Mouse (Mus musculus) E14TG2a.4 (cell line): ENCODE measurements around the gene Eed.

ENCODE experiments used
- H3K27me3 ChIP-seq: 2 replicates; pipeline ENCODE4 v1.6.1; 2014; ENCODE audit warnings: low read length, control low read depth; ENCODE audit not compliant: insufficient read depth
- H3K36me3 ChIP-seq: 2 replicates; pipeline ENCODE4 v1.6.1; 2014; ENCODE audit warnings: low read length, control low read depth; ENCODE audit not compliant: insufficient read depth
- H3K4me1 ChIP-seq: replicated peaks from 2 replicates; pipeline ENCODE4 v1.6.1; 2014; ENCODE audit warnings: low read depth, low read length, control low read depth
- H3K4me3 ChIP-seq: replicated peaks from 2 replicates; pipeline ENCODE4 v1.5.1; 2014; ENCODE audit warnings: mild to moderate bottlenecking, low read length
- H3K9me3 ChIP-seq: 2 replicates; pipeline ENCODE4 v1.6.1; 2014; ENCODE audit warnings: low read length, control low read depth
- CTCF ChIP-seq: conservative IDR thresholded peaks from 2 replicates; pipeline ENCODE4 v1.5.1; 2014; ENCODE audit warnings: low read length
- NANOG ChIP-seq: IDR thresholded peaks from 2 replicates; pipeline ENCODE4 v1.6.1; 2014; ENCODE audit warnings: borderline replicate concordance, low read length, mixed read lengths
- POU5F1 ChIP-seq: IDR thresholded peaks from 2 replicates; pipeline ENCODE4 v1.6.1; 2014; ENCODE audit warnings: low read length, borderline replicate concordance

Gene Eed

DNA sequence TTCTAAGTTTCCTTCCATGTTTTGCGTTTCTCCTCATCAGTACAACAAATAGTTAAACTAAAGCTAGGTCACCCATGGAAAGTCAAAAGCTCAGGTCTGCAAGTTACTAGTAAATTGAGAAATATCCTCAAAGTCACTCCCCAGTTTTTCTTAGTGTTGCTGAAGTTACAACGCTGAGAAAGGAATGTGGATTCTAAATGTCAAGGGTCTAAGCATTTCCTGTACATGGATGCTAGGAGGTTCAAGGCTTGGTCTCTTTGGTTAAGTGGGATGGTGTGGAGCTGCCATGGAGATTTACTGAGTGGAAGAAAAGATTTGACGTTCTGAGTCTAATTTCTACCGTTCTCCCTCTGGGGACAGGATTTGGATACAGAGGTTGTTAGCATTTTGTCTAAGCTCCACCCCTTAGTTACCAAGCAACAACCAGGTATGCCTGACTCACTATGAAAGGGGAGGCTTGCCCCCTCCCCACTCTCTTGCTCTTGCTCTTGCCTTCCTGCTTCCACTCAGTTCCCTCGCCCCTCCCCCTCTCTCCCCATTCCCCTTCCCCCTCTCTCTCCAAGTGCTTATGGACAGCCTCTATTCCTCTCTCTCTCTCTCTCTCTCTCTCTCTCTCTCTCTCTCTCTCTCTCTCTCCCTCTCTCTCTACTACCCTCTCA, 36.3 kb upstream of the Eed start:
- H3K4me3 ChIP-seq = no peak overlapping the region
- H3K27me3 ChIP-seq = no peaks in the 10 kb centered on the region
- no peaks in the 10 kb centered on the region for H3K9me3 ChIP-seq
- TF ChIP-seq CTCF = no peak
- no peak for TF ChIP-seq POU5F1
- no peak for TF ChIP-seq NANOG
- H3K36me3 ChIP-seq = no peaks in the 10 kb centered on the region
- H3K4me1 ChIP-seq = peaks cover 59% of the 10 kb centered on the region

GRCm38 (mm10) chr7:90016459-90016858, 35.7 kb upstream of the Eed start:
- H3K36me3 ChIP-seq = no peaks in the 10 kb centered on the region
- TF ChIP-seq CTCF (no peak), NANOG (no peak), POU5F1 (no peak)
- H3K27me3 ChIP-seq = no peaks in the 10 kb centered on the region
- no peak overlapping the region for H3K4me3 ChIP-seq
- no peaks in the 10 kb centered on the region for H3K9me3 ChIP-seq
- H3K4me1 ChIP-seq = peaks cover 54% of the 10 kb centered on the region

GRCm38 (mm10) chr7:90006667-90007653, 26.2 kb upstream of the Eed start:
- H3K4me3 ChIP-seq = no peak overlapping the region; the same call in 1 of the 2 replicates
- peaks cover 7% of the 10 kb centered on the region for H3K9me3 ChIP-seq
- H3K27me3 ChIP-seq = no peaks in the 10 kb centered on the region
- H3K36me3 ChIP-seq = no peaks in the 10 kb centered on the region
- no peak for TF ChIP-seq NANOG
- peak; percentile 72; the same call in 1 of the 2 replicates for TF ChIP-seq POU5F1
- H3K4me1 ChIP-seq = peaks cover 28% of the 10 kb centered on the region

- H3K4me3 ChIP-seq = no peak overlapping the region
- no peak for TF ChIP-seq NANOG
- H3K36me3 ChIP-seq = no peaks in the 10 kb centered on the region
- H3K27me3 ChIP-seq = no peaks in the 10 kb centered on the region
- H3K4me1 ChIP-seq = peaks cover 37% of the 10 kb centered on the region
- H3K9me3 ChIP-seq = peaks cover 7% of the 10 kb centered on the region
These were observed 24.0 kb upstream of the Eed start for GRCm38 (mm10) chr7:90004781-90005180.

DNA sequence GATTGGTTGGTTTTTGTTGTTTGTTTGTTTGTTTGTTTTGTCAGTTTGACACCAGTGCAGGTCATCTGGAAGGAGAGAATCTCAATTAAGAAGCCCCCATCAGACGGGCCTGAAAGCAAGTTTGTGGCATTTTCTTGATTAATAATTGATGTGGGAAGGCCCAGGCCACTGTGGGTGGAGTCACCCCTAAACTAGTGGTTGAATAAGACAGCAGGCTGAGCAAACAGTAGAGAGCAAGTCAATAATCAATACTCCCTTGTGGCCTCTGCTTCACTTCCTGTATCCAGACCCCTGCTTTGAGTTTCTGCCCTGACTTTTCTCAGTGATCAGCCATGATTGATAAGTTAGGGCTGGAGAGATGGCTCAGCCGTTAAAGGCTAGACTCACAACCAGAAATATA, 21.6 kb upstream of the Eed start:
- no peak for TF ChIP-seq CTCF
- no peak for TF ChIP-seq NANOG
- no peak for TF ChIP-seq POU5F1
- H3K36me3 ChIP-seq = no peaks in the 10 kb centered on the region
- peaks cover 7% of the 10 kb centered on the region for H3K9me3 ChIP-seq
- H3K27me3 ChIP-seq = no peaks in the 10 kb centered on the region
- peaks cover 51% of the 10 kb centered on the region for H3K4me1 ChIP-seq
- no peak overlapping the region for H3K4me3 ChIP-seq

DNA sequence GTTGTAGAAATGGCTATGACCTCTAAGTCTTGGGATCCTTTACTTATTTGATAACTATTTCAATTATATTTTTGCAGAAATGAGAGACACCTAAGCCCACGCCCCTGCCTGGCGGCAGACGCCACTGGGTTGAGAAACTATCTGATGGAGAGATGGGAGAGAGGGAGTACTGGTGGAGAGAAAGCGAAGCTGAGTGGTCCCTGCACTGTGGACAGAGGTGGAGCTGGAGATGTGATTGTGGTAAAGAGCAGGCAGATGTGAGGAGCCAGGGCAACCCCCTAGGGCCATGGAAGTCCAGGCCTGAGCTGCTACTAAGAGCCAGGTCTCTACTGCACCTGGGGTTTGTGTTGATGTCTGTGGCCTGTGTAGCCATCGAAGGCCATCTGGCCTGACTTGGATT, 18.7 kb upstream of the Eed start:
- H3K27me3 ChIP-seq = no peaks in the 10 kb centered on the region
- H3K4me3 ChIP-seq = no peak overlapping the region
- H3K4me1 ChIP-seq = peaks cover 51% of the 10 kb centered on the region
- TF ChIP-seq POU5F1 = no peak
- no peak for TF ChIP-seq NANOG
- no peak for TF ChIP-seq CTCF
- H3K36me3 ChIP-seq = no peaks in the 10 kb centered on the region
- H3K9me3 ChIP-seq = peaks cover 7% of the 10 kb centered on the region

GRCm38 (mm10) chr7:89998624-89999006, 17.8 kb upstream of the Eed start:
- Histone ChIP-seq H3K4me1 (peaks cover 54% of the 10 kb centered on the region), H3K36me3 (no peaks in the 10 kb centered on the region), H3K4me3 (no peak overlapping the region), H3K9me3 (peaks cover 5% of the 10 kb centered on the region), H3K27me3 (no peaks in the 10 kb centered on the region)
- TF ChIP-seq NANOG (no peak), POU5F1 (no peak), CTCF (peak; percentile 41)

GRCm38 (mm10) chr7:89998006-89998623, 17.3 kb upstream of the Eed start:
- TF ChIP-seq NANOG (no peak), POU5F1 (no peak), CTCF (peak; percentile 71)
- Histone ChIP-seq H3K4me1 (peaks cover 55% of the 10 kb centered on the region), H3K27me3 (no peaks in the 10 kb centered on the region), H3K36me3 (no peaks in the 10 kb centered on the region), H3K4me3 (no peak overlapping the region), H3K9me3 (no peaks in the 10 kb centered on the region)
